Mouse (Mus musculus) testis, postnatal 10 days (tissue): ENCODE measurements around the gene Tradd.

Source experiments
- DNase-seq: peaks from one replicate; pipeline ENCODE4 v3.0.0; 2021; ENCODE audit warnings: low spot score

The Tradd gene

DNA sequence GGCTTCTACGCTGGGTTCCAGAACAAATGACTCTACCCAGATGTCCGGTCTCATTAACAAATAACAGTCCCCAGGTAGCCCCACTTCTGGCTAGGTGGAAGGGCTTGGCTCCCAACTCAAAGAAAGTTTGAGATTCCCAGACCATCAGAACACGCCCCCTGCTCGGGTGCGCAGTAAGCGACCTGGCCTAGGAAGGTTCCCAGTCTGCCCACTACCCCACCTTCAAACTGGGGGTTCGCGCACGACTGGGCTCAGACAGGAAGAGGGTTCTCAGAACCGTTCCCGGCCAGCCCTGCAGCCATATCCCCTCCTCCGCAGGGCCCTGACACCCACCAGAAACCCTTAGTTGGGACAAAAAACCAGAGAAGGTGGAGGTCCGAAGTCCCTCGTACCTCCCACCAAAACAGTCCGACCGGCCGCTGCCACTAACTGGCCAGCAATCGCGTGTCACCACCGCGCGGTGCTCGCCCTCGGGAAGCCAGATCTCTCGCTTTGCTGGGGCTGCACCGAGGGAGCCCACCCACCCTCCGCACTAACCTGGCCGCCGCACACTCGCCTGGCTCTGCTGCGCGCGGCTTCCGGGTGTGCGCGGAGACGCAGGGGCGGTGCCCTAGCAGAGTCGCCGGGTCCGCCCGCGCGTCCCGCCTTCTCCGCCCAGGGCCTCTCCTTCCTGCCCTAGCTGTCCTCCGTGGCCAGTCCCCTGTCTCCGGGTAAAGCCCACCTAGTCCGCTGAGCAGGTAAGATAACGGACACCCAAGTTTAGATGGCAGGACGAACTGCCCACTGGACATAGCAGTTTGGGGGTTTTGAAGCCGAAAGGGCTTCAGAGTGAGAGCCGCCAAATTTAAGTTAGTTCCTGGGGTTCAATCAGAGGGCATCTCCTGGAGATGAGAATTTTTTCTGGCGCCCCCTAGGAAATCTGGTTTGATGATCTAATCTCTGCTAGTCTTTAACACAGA is at the start of gene Tradd, which contains the start of gene Fbxl8:
Gene Tradd (minus strand): TSS at position 586 of the 959 bp plus-strand sequence.
Gene Fbxl8 (plus strand): TSS at position 625 of the 959 bp plus-strand sequence.
- DNase-seq = peak; percentile 74

DNA sequence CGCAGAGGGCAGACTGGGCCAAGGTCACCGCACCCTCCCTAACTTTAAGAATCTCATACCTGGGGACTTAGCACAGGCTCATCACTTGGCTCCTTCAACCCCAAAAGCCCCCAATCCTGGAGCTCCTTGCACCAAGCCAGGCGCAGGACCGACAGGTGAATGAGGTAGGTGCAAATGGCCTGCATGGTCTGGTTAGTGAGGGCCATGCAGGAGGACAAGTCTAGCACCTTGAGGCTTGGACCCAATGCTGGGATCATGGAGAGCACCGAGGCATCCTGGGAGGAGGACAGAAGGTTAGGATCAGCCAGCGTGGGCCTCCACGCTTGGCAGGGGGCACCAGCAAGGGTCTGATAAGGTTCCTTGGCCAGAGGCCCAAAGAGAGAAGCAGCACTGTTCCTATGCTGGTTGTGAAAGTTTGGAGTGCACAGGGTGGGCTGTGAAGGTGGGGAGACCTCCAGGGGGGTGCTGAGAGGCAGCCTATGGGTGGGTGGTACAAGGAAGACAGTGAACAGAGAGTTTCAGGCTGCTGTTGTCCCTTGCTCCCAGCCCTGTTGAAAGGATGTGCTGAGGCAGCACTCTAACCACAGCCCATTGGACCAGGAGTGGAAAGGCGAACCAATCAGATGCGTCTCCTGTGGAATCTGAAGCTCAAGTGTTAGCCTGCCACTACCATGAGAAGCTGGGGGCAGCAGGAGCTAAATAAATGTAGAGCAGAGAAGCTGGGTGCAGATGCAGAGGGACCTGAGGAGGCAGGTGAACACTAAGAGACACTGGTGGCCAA is 49.4 kb upstream of the Tradd start:
- DNase-seq = no peak

DNA sequence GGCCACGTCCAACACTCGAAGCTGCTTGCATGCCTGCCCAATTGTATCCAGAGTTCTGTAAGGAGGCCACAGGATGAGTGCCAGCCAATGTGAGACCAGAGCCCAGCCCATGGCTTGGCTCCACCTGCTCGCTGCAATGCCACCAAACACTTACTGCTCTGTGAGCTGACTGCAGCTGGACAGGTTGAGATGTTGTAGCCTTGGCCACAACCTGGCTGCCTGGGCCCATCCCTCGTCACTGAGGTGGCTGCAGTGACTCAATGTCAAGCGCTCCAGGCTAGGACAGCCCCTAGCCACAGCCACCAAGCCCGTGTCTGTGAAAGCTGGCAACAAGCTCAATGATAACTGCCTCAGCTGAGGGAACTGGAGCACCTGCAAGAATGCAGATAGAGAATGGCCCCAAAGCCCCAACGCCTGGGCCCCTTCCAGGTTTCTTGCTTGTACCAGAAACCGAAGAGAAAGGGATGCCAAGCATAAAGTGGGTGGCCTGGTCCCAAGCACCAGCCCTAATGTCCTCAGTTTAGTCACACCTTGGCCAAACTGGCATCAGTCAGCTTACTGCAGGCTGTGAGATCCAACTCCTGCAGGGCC is 48.6 kb upstream of the Tradd start:
- no peak for DNase-seq

DNA sequence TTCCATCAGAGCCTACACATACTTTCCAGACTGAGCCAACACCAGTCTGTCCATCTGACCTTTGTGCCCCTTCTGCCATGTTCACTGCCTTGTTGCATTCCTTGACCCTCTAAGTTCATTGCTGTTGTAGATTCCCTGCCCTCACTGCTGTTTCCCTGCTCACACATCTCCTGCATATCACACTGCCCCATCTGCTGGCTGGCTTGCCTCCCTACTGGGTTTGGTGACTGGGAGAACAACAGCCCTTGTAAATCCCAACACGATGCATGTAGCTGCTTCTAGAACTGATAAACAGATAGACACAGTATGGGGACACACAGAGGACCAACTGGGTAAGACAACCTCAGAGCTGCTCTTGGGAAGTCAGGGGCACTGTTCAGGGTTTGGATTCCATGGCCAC is 47.3 kb upstream of the Tradd start:
- DNase-seq = no peak

- DNase-seq = no peak
These were observed 45.7 kb upstream of the Tradd start for GRCm38 (mm10) chr8:105310118-105310517.

DNA sequence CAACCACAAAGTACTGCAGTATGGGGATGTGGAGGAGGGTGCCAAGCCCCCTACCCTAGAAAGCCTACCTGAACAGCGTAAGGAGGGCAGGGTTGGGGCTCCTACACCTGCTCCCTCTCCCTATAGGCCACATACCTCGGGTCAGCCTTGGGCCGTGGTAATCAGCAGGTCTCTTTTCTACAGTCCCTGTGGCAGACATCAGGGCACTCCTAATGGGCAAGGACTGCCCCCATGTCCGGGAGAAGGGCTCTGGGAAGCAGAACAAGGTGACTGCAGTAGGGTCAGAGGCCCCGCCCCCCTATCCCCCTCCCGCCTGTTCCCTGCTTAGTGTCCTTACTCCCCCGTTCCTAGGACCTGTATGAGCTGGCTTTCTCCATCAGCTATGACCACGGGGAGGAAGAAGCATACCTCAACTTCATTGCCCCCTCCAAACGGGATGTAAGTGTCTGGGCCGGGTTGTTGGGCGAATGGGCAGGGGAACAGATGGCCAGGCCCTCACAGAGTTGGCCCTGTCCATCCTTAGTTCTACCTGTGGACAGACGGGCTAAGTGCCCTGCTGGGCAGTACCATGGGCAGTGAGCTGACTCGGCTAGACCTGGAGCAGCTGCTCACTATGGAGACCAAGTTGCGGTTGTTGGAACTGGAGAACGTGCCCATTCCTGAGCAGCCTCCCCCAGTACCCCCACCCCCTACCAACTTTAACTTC is 44.9 kb upstream of the Tradd start:
- DNase-seq = no peak

GRCm38 (mm10) chr8:105308428-105308827 is 44.0 kb upstream of the Tradd start:
- no peak for DNase-seq

GRCm38 (mm10) chr8:105307670-105308069 is 43.3 kb upstream of the Tradd start:
- no peak for DNase-seq

- DNase-seq = no peak
These were observed 41.8 kb upstream of the Tradd start for GRCm38 (mm10) chr8:105306146-105306691.

DNA sequence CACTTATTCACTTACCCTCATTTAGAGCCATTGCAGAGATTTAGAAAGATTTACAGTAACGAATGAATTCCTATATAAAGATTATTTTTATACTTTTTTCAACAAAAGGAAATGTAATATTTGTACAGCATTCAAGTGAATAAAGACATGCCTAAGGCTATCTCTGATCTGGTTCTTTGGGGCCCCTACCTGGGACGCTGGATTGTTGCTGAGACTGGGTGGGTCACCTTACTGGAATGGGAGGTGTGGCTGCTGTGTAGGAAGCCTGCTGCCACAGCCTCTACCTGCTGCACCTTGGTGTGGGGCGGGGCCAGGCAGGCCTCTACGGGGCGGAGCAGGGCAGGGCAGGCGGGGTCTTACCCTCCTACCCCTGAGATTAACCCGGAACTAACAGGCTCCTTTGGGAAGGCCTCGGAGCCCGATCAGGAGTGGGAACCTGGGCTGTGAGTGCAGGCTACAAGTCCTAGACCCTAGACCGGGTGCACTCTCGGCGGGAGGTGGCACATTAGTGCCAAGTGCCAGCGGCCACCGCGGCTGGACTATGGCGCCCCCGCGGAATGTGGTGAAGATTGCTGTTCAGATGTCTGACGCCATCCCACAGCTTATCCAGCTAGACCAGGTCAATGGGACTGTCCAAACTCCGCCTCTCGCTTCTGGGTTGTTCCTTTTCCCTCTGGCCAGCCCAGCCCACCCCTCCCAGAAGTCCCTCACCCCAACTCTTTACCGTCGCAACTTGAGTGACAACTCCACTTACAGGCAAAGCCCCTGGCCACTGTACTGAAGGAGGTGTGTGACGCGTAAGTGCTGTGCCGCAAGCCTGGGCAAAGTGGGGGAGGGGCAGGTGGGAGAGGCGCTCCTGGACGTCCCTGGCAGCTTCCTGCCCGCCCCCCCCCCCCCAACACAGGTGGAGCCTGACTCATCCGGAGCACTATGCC is 41.1 kb upstream of the Tradd start, which contains the start of gene Elmo3:
Gene Elmo3 (plus strand): TSS at position 391 of the 935 bp plus-strand sequence.
- peak; percentile 78 for DNase-seq

- DNase-seq = no peak
These were observed 40.2 kb upstream of the Tradd start for GRCm38 (mm10) chr8:105304325-105305210.

DNA sequence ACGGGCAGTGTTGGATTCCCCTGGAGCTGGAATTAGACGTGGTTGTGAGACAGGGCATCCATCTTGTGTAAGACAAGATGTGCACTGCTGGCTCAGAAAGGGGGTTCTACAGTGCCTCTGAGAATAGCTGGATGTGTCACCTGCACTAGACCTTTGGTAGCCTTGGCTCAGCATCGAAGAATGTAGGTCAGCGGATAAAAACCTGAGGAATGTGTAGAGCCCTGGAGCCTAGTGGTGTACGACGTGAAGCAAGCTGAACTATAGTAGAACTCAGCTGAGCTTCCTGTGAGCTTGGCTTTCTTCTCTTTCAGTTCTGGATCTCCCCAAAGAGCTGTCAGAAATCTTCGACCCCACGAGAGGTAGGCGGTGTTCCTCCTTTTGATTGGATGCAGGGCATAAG is 39.5 kb upstream of the Tradd start:
- no peak for DNase-seq

- DNase-seq = no peak
These were observed 39.0 kb upstream of the Tradd start for GRCm38 (mm10) chr8:105303396-105303795.

GRCm38 (mm10) chr8:105299962-105300361 is 35.6 kb upstream of the Tradd start:
- DNase-seq = no peak

DNA sequence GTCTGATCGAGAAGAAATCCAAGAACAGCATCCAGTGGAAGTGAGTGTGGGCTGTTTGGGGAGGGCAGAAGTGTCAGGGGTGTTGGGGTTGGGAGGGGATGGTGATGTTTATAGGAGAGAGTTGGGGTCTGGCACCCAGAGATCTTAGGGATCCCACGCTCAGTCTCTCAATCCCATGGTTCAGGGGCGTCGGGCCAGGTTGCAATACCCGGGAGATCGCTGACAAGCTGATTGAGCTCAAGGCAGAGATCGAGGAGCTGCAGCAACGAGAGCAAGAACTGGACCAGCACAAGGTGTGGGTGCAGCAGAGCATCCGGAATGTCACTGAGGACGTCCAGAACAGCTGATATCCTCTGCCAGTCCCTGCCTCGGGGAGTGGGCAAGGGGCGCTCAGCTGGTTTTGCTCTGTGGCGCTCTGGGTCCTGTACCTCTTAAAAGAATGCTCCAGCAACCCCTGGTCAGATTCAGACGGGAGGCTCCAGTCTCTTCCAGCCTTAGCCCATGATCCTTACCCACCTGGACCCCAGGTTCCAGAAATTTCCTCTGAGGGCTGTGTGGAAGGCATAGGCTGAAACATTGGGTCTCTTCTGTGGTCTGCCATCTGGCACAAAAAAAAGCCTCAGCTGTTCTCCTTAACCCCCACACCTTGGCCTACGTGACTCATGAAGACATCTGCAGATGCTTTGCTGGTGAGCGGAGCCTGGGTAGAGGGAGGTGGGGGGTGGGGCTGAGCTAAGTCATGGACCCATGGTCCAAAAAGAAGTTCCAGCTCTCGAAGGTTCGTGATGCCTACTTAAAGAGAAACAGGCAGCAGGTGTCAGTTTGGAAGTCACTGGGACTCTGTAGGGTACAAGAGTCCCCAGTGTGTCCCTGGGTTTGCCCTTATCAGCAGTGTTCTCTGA is 34.2 kb upstream of the Tradd start:
- DNase-seq = no peak

DNA sequence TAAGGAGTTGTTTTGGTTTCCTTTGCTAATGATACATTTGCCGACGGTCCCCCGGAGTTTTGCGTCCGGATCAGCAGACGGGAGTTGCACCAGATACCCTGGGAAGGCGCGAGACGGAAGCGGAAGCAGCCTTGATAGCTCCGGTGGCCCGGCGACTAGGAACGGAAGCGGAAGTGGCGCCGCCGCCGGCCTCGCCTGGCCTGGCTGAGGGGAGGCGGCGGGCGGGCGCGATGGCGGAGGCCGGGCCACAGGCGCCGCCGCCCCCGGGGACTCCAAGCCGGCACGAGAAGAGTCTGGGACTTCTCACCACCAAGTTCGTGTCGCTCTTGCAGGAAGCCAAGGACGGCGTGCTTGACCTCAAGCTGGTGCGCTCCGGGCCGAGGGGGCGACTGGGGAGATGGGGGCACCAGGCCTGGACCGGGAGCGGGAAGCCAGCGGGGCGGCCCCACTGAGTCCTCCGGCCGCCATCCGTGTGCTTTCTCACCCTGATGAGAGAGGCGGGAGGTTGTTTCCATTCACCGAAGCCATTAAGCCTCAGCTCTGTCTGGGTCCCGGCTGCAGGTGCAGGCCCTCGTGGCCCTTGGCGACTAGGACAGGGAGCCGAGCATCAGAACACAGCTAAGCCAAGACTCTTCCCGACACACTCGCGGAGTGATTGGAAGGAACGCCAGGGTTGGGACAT is 33.2 kb upstream of the Tradd start, which contains the start of gene E2f4:
Gene E2f4 (plus strand): TSS at position 153 of the 682 bp plus-strand sequence.
- peak; percentile 89 for DNase-seq

DNA sequence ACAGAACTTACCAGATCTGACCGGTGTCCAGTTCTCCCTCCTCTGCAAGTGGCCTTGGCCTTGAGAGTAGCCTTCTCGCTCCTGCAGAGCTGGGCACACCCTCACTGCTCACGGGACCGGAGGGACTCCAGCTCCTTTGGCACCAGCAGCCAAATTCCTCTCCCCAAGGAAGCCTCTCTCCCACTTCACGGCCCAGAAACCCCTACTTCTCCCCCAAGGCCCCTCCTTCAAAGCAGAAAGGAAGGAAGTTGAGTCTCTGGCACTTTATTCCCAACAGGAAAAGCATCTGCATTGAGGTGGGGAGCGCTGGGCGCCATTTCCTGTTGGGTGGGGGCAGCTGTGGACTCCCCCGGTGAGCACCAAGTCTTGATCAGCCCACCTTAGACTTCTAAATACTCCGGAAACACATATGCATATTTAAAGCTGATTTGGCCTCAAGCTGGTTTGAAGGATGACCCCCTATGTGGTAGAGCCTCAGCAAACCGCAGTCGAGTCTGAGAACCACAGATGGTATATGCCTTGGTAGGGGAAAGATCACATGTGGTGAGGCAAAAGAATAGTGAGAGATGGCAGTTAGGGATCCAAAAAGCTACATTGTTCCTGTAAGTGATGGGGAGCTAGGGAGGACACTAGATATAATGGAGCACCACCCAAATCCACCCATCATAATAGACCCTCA is 31.6 kb upstream of the Tradd start, which contains the start of gene Exoc3l:
Gene Exoc3l (minus strand): TSS at position 207 of the 679 bp plus-strand sequence.
- DNase-seq = peak; percentile 76
